Mouse (Mus musculus) thymus, postnatal 10 days (tissue): ENCODE data around the gene Glis1.

ENCODE experiments used
- DNase-seq, 2 experiments: peaks; one replicate each; pipeline ENCODE4 v3.0.0; 2021; ENCODE audit warnings: low spot score in 2 of 2

Glis1 gene

DNA sequence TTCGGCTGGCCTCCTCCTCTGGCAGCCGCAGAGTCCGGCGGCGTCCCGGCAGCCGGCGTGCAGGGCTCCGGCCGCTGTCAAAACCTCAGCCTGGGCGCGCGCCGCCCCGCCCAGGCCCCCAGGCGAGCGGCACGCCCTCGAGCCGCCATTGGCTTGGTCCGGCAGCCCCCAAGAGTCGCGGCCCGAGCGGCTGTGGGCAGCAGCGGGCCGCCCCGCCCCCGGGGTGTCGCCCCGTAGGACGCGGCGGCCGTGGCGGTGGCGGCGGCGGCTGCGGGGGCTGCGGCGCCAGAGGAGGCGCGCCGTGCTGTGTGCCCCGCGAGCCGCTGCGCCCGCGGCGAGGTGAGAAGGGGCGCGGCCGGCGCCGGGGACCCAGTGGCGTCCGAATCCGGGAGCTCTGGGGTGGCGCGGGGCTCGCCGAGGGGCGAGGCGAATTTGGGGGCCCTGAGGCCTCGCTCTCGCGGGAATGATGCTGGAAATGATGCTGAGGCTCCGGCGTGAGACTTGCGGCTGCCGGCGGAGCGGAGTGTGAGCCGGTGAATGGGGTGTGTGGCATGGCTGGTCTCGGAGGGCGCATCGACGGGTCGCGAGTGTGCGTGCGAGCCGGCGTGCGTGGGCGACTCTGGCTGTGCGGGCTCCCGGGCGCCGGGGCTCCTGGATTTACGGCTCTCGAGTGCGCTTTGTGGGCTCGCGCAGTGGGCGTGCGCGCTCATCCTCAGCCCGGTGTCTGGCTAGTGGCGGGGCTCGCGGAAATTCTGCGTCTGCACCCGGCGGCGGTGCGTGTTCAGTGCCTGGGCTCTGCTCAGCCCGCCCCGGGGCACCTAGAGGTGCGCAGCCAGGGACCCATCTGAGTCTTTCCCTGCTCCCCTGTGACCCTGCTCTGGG, at the start of gene Glis1:
Gene Glis1 (plus strand): TSS at position 236 of the 882 bp plus-strand sequence.
- no peak for DNase-seq

DNA sequence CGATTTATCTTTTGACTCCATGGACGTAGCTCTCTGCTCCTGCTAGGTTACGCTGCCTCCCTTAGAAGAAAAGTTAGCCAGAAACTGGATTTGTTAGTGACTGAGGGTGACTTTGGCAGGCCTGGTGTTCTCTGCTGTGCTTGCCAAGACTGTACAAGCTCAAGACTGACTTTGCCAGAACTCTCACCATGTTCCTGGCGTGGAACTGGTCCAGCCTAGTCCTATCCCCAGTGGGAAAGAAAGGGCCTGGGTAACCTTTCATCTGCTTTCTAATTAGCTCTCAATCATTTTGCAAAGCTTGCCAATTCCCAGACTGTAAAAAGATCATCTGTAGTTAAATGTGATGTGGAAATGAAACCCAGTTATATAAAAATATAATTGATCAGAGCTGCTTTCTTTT, 47.4 kb upstream of the Glis1 start:
- no peak for DNase-seq

DNA sequence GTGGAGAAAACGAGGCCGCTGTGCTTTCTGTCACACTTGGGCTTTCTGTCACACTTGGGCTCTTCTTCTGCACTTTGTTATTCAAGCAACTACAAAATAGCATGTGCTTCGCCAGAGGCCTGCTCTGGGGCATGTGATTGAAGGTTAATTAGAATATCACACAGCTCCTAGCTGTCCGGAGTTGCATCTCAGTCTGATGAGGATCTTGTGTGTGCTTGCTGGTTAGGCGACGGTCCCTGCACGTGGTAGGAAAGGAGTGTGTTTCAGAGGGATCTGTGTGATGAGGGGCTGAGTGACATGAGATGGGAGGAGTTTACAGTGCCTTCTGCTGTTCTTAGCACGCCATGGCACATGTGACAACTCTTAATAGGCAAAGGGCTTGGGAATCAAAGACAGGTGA, 46.9 kb upstream of the Glis1 start:
- no peak for DNase-seq

DNA sequence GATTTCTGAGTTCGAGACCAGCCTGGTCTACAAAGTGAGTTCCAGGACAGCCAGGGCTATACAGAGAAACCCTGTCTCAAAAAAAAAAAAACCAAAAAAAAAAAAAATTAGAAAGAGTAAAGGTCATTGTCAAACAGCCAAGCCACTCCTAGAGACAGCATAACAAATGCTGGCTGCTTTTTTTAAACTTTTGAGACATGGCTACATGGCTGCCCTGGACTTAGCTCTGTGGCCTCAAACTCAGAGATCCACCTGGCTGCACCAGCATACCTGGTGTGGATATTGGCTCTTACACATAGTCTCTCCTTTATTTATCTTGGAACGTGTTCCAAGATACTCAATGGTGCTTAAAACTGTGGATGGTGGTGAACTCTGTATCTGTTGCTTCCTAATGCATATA, 46.1 kb upstream of the Glis1 start:
- DNase-seq = no peak

DNA sequence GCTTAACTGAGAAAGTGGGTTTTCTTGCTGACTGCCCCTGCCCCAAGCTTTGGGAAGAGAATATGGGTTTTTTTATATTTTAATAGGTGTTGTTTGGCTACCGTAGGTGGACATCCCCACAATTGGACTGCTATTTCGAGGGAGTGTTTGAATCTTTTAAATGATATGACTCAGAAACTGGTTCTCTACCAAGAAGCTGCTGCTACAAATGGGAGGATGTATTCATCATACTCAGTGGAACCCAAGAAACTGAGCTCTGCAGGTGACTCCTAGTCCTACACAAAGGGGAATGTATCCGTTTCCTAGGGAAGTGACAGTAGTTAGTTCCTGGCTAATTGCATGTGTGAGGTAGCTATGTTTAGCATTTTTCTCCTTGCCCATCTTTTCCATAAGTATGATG, 45.0 kb upstream of the Glis1 start:
- DNase-seq = no peak

DNA sequence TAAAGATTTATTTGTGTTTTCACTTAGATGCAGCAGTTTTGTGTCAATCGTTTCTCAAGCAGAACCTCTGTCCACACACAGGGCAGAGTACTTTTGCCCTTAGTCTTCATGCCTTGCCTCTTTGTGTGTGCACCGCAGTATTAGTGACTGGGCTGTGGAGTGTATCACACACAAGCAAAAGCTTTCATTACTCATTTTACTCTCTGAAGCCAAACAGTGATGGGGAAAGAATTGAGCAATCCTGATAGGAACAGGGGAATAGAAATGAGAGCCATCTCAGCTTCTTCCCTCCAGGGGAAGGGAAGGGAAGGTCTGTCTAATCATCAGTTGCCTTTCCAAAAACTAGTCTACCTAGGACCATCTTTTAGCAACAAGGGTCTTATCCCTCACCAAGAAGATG, 40.6 kb upstream of the Glis1 start:
- DNase-seq = no peak

DNA sequence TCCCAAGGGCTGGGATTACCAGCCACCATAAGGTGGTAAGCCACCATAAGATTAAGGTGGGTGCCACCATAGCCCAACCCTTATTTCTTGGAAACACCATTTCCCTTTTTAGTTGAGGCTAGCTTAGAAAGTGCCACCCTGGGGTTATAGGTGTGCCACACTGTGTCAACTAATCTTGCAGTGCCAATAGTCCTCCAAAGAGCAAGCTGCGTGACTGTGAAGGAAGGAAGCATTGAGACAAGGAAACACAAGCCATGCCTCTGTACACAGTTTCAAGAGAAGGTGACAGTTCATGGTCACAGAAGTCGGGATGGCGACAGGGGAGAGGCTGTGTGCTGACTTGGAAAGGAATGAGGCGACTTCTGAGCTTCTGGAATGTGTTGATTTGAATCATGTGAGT, 14.2 kb upstream of the Glis1 start:
- DNase-seq = no peak

DNA sequence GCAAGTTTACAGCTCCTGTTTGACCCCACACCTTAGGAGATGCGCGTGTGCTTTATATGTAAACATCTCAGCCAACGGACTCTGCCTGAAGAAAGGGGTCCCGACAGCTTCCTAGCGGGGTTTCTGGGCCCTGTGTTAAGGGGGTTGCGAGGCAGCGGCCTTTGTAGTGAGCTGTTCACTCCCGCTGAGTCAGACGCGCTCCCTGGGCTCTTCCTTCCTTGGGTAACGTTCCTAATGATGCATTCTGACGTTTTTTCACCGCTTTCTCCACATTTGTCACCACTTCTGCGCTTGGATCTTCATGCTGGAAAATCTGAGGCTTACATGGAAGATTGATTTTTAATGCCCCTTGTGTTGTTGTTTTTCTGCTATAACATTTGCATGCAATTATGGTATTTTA, 12.7 kb upstream of the Glis1 start:
- no peak for DNase-seq

DNA sequence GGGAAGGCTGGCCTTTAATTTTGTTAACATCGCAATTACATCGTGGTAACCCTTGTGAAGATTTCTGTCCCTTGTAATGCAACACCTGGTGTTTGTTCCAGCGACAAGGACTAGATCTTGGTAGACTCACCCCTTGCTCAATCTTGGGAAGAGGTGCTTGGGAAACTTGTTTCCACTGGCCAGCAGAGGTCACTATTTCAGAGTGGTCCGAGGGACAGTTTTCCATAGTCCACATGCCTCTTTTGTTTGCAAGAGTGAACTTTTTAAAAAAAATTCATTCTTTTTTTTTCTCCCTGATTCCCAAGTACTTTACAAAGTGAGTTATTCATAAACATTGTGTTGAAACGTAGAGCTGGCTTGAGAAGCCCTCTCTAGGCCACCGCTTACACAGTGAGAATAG, 12.2 kb upstream of the Glis1 start:
- DNase-seq = no peak

DNA sequence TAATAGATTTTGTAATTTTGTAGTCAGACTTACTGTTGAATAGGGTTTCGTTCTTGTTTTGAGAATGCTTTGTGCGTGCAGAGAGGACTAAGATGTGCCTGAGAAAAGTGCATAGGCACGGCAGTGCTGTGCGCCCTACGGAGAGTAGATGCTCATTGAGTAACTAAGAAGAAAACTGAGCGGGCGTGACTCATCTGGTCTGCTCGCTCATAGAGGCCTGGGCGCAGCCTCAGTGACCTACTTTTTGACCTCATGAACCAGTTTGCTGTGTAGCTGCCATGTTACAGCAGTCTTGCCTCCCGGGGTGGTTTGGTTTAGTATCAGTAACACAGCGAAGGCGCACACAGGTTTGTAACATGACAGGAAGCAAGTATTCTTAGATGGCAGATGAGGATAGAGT, 8.8 kb upstream of the Glis1 start:
- no peak for DNase-seq

DNA sequence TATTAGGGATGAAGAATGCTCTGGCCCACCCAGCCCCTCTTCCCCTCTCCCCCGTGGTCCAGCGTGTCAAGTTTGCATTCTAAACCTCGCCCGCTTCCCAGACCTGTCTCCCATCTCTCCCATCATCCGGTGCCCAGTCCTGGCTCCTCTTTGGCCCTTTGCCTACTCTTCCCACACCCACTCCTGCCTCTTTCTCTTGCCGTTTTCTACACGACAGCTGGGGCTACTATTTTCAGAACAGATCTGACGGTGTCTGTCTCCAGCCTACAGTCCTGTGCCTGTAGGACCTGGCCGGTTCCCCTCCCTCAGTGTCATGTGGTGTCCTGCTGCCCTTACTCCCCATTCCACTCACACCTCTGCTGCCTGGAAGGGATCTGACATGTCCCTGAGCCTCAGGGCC, 7.8 kb upstream of the Glis1 start:
- no peak for DNase-seq

DNA sequence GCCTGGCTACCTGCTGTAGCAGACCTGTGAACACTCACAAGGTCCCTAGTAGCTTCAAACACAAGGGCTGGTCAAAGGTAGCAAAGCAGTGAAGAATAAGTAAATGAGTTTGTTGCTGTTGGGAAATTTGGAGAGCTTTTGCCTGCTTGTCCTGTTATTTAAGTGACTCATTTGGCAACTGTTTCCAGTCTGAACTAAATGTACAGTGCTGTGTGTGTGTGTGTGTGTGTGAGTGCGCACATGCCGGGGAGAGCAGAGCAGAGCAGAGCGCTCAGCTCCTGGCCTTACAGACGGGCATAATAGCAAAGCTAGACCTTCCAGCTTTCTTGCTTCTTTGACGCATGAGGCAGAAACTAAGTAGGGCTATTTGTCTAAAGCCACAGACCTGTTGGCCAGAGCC, 1.7 kb upstream of the Glis1 start:
- DNase-seq = no peak

DNA sequence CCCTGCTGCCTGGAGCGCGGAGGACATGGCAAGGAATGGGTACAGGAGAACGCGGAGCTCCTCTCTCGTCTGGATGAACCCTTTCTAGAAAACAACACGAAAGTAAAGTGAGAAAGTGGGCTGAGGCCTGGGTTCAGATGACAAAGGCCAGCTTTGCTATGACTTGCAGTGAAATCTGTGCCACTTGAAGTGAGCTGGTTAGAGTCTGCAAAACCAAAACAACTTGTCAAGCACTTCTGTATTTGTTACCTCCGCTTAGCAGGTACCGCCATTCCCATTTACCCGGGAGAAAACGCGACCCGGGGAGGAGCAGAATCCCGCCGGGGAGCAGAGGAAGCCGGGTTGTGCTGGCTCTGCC, 414 bp upstream of the Glis1 start:
- no peak for DNase-seq

DNA sequence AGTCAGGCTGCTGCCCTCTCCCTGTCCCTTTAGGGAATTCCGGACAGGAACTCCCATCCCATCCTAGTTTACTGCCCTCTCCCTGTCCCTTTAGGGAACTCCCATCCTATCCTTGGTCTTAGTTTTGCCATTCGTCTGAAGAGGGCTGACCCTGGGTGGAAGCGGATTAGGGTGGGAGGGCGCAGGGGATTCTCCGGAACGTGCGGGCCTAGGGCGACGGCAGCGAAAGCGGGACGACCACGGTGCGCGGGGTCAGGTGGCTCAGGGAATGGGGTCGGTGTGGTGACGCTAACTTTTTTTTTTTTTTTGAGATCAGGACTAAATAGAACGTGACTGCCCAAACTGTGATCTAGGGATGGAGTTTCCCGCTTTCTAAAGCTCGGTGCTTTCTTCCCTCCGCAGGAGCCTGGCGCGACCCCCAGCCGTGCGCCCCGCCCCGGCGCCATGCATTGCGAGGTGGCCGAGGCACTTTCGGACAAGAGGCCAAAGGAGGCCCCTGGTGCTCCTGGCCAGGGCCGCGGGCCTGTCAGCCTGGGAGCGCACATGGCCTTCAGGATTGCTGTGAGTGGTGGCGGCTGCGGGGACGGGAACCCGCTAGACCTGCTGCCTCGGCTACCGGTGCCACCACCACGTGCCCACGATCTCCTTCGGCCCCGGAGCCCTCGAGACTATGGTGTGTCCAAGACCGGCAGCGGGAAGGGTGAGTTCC, 1.0 kb downstream of the Glis1 start:
- no peak for DNase-seq

DNA sequence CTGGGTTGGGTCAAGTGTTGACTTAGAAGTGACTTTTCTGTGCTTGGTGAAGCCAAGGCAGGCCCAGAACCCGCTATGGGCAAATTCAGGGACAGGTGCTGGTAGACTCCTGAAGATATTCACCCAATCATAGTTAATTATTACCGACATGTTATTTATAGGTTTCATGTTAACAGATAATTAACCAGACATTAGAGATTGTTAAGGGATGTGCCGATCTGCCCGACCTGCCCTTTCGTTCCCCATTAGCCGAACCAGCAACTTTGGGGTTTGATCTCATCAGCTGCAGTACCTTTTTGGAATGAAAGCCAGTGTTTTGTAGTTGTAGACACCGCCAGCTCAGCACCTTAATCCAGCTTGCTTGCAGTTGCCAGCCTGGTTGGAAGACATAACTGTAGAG, 2.1 kb downstream of the Glis1 start:
- no peak for DNase-seq

DNA sequence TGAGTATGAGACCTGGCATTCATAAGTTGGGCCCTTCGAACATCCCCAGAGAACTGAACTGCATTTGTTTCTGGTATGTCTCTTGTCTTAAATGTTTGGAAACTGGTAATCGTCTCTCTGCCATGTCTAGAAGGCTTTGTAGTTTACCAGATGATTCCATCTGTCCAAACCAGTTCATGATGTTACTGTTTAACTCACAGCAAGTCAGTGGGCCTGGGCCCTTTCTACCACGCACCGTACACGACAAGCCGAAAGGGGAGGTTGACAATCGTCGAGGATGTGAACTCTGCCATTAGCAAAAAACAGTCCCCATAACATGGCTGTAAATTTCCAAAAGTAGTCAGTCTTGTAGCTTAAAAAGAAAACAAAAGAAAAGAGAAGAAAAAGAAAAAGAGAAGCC, 4.3 kb downstream of the Glis1 start:
- no peak for DNase-seq

DNA sequence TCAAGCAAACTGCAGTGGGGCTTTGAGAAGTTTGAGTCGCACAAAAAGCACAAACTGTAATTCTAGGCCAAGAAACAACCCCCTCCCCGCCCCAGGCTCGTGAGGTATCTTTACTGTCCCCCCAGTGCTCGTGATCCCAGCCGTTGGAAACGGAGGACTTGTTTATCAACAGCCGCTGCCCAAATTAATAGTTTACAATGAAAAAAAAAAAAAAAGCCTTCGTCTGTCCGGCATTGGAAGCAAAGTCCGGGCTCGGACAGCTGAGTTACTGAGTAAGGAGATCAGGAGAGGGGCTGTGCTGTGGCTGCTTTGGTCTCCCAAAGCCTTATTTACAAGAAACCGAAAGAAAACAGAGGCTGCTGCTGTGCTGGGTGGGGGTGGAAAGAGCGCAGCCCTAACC, 5.9 kb downstream of the Glis1 start:
- DNase-seq = no peak

DNA sequence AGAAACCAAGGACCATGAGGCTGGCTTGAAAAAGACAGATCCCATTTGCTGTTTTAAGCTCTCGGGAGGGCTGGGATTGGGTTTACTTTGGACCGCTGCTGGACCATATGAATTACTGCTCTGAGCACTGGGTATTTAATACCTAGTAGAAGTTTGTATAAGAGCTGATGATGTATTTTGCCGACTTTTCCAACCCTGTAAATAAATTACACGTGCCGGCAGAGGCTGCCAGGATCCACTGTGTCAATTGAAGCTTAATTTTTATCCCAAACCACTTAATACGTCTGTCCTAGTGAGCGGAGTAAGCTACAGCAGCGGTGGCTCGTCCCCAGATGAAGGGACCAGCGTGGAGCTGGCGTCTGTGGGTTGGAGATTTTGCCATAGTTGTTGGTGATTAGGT, 7.9 kb downstream of the Glis1 start:
- DNase-seq = no peak

DNA sequence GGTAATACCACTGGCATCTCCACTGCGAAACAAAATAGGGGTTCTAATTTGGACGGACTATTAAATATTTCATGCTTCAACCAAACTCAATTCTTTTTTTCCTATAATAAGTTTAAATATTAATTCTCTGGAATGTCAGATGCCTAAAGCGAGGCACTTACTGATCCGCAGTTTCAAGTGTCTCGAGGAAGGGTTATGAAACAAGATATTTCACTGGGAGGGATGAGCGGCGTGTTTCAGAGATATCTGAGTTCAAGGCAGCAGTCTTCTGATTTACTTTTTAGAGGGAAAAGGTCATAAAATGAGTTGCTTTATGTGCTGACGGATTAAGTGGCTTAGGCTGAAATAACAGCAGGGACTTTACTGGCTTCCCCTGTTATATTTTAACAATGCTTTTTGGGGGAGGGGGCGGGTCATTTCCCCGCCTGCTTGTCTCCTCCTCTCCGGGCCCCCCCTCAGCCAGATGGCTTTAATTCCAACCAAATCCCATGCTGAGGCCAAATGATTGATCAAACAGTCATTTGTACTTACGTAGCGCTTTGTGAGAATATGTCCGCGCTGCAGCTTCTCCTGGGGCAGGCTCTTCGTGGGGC, 8.6 kb downstream of the Glis1 start:
- DNase-seq = no peak

DNA sequence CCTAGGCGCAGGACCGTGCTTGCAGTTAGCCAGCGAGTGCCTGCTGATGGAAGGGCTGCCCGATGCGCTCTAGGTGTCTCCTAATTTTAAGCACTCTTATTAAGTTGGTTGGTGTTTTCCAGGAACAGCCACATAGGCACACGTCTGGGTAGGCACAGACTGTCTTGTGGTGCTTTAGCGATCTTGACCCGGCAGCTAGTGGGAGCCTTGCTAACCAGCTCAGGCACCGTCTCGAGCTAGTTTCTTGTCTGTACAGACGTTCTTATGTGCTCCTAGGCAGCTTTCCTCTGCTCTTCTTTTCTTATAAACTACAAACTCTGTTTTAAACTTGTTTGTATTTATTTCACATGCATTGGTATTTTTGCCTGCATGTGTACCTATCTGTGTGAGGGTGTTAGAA, 9.2 kb downstream of the Glis1 start:
- no peak for DNase-seq

DNA sequence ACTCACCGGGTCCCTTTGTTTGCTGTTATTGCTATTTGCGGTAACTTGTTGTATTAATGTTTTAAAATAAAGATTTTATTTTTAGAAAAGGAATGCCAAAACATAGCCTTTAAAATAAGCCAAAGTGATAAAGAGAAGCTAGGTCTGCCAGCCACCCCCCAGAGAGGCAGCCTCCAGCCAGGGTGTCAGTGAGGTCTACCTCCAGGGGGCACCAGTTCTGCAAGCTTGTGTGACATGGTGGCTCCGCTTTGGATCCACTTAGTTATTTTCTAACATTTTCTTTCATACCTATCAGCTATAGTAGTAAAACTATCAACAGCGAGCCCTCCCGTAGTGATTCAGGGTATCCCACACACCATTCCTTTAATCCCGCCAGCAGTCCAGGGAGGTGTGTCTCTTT, 14.1 kb downstream of the Glis1 start:
- DNase-seq = peak in 1 of 2 experiments; percentile 17

DNA sequence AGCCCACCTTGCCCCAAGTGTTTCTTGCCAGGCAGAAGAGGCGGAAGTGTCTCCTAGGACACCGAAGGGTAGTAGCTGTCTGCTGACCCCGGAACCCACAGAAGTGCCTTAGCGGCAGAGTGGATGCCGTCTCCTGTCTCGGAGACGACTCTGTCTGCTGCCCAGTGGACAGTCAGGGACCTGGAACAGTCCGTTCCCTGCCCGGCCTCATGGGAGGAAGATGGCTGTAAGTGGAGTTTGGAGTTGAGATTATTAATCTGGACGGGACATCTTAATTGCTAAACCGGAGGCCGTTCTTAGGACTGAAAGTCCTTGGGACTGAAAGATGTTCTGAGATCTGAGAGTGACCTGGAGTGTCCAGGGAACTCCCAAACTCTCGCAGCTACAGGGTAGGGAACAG, 15.1 kb downstream of the Glis1 start:
- DNase-seq = no peak
